Mouse (Mus musculus) gonadal fat pad, adult 2 months (tissue): ENCODE results near the gene Nkain4. TPM values are rescaled to one million over a fixed set of nuclear protein-coding genes. Genes with fewer than 3 reads are reported as not detected.

ENCODE experiments used
- DNase-seq: peaks from one replicate; pipeline ENCODE4 v3.0.0-alpha.2; 2012; ENCODE audit warnings: low read depth
- polyA plus RNA-seq: library from polyadenylated mRNA; depleted of rRNA; stranded (reverse); fragments of >200 nt; gene quantifications from 2 replicates; pipeline ENCODE4 v1.2.3, GENCODE M21; 2012

Nkain4 gene
- polyA plus RNA-seq, 1 experiment: 28.8 TPM

DNA sequence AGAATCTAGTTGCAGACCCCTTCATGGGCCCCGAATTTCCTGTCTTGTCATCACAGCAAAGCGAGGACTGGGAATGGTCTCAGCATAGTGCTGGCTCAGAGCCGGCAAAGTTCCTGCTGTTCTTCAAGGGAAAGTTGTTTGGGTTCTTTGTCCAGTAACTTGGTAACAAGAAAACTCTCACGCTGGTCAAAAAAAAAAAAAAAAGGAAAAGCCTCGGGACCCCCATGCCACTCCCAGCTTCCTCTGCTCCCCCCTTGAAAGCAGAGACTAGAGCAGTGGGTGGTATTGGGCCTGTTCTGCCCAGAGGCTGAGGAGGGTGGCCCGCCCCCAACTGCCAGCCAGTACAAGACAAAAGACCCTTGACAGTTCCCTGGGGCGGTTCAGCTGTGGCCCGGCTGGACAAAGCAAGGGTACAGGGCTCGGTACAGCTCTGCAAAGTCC, 1.7 kb downstream of the Nkain4 start:
- no peak for DNase-seq

DNA sequence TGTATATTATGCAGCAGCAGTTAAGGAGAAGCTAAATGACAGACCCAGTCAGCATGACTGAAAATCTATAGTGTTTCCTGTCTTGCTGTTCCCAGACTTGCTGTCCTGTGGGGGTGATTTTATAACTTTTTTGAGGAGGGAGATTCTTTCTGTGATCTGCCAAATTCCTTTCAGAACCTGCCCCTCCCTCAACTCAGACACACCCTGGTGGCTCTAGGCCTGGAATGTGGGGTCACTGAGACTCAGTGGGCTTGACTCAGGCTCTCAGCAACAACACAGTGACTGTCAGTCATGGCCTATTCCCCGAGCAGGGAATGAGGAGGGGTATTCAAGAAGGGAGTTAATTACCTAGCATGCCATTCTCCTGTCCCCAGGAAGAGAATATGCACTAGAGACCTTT, 4.6 kb downstream of the Nkain4 start:
- no peak for DNase-seq

DNA sequence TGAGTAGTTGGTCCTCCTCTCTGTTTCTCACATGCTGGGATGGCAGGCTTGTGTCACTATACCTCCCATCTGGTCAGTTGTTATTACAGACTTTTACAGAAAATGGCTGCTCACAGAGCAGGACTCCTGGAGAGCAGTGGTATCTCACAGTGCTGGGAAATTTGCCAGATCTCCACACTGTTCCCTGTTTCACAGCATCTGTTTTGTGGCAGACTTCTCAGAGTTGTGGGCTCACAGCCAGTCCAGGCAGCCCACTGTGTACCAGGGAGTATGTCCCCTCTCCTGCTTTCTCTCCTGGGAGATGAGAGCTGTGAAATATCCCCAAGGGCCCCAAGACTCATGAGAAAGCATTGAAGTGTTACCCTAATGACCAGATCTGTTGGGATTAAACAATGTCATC, 12.6 kb downstream of the Nkain4 start:
- DNase-seq: no peak

DNA sequence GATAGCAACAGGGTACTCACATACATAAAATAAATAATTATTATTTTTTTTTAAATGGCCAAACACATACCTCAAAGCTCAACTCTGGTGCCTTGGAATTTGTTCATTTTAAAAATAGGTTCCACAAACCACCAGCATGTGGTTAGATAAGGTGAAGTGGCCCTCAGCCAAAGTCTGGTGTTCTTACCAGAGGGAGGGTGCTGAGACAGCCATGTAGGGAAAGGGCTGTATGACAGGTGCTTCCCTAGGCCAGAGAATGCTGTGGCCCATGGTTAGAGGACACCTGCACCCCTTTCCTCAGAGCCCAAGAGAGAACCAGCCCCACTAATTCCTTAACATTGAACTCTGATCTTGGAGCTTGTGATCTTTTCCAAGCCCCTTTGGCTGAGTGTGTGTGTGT, 14.3 kb downstream of the Nkain4 start:
- no peak for DNase-seq

DNA sequence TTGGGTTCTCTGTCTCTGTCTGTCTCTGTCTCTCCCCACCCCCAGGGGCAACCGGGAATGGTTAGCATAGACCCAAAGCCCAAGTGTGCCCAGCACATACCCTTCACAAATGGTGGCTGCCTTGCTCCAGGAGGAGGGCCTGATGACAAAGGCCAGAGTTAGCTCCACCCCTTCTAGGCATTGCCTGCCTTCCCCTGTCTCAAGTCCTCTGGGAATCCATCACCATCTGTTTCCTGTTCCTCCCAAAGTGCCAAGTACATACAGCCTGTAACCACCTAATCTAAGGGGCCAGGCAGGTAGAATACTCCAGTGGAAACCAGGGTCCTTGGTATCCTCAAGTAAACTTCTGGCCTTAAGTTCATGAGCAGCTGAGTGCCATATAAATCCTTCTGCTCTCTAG, 22.1 kb downstream of the Nkain4 start:
- DNase-seq: no peak

DNA sequence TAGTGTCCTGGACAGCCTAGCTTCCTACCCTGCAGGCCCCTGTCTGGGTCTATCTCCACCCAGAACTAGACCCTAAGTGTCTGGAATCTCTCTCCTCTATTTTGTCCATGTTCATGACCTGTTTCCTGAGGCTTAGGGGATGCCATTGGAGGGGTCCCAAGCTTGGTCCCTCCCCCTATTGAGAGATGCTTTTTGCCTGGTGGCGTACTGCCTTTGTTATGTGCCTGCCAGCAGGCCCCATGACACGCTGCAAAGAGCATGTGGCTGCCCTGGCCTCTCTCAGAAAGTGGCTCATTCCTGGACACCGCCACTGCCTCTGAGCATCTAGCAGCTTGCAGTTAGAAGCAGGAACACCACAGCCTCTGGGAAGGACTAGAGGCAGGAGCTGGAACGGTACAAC, 25.8 kb downstream of the Nkain4 start, which contains the start of gene Birc7:
TSS of gene Birc7 (plus strand) at position 301 of the 400 bp plus-strand sequence.
- DNase-seq: no peak

DNA sequence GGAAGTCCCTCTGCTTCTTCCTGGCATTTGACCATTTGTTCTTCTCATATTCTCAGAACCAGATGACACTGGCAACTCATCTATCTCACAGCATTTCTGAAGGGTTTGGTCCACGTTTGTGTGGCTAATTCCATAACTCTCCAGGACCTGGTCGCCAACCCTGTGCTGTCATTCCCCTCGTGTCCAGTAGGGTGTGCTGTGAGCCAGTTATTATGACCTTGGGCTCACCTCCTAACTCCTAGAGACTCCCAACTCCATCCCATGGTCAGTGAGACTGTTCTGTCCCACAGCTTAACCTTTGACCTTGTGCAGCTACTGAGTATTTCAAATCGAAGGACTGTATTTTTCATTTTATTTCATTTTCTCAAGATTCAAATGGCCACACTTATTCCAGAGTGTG, 29.3 kb downstream of the Nkain4 start:
- DNase-seq: no peak

DNA sequence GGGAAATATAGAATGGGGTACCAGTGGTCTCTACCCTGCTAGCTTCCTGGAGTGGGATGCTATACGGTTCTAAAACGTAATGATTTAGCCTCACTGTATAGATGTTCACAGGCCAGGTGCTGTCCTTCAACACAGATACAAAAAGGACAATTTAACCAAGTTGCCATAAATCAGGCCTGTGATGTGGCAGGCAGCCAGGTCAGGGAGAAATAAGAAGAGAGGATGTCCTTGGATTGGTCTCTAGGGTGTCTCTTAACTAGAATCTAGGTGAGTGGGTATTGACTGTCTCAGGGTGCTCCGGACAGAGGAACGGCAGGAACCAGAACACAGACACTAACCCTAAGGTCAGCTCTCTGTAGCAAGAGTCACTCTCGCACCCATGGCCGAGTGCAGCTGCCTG, 31.8 kb downstream of the Nkain4 start:
- no peak for DNase-seq

DNA sequence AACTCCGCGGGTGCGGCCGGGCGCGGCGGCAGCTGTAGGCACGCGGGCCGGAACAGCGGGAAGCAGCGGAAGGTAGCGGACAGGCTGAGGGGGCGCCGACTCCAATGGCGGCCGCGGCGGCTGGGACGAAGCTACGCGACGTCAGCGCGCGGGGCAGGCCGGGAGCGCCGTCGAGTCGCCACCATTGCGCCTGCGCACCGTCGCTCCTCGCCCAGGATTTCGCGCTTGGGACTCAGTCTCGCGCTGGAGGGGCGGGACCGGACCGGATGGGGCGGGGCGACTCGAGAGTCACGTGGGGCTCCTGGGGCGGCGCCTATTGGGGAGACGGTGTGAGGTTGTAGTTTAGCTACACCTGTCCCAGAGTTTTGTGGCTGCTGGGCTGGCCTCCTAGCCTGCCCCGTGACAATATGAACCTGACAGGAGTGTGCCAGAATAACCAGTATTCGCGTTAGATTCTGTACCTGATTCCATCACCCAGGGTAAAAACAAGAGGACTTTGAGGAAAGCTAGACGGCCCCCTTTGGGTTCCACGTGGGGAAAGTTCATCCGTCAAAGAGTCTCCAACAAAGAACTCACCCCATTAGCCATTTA, 33.6 kb downstream of the Nkain4 start, which contains the start of gene Ythdf1:
TSS of gene Ythdf1 (minus strand) at position 140 of the 591 bp plus-strand sequence.
- peak; percentile 49 for DNase-seq

DNA sequence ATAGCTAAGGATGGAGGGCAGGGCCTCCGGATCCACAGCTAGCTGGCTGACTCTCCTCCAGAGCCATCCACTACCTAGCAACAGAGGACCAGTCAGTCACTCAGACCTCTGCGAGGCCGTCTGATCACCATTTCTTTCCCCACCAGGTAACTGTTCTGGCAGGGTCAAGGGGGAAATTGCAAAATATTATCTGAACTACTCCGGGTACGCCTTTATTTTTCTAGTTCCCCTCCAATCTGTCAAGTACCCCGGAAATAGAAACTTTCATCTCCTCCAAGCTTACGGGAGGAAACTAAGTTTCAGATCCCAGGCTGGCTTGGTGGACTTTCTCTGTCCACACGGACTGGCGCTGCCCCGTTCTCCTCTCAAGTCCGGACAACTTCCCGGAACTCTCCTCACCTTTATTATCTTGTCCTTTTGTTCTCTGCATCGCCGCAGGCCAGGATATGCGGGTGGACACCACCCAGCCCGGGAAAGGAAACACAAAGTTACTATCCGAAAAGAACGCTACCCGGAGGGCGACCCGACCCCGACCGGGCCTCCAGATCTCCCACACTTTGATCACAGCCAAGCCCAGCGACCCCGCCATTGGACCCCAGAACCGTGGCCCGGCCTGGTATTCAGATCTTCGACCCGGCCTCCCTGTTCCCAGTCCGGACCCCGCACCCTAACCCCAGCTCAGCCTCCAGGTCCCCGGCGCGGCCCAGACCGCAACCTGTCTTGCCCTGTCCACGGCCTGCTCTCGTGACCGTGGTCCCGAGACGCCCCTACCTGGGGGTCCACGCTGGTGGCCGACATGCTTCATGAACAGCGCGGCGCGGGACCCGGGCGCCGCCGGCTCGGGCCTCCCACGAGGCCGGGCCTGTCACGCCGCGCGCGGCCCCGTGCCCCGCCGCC, 34.3 kb downstream of the Nkain4 start:
- DNase-seq: no peak

DNA sequence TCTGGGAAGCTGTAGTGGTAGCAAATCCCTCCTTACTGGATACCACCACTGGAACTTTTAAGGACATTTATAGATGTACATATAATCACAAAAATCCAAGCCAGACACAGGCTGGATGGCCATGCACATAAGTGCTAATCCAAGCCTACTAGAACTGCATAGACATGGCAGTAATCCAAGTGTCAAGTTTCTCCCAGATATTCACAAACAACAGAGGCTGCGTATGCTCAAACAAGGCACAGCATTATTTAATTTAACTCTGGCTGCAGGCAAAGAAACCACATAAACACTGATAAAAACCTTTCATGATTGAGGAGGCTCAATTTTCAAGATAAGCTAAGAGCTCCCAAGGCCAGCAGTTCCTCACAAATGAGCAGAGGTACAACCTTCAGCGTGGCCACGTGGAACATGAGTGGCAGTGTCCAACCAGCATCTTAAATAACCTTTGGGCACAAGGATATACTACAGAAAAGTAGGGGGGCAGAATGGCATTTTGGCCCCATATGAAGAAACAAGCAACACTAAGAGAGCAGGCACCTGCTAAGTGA, 38.5 kb downstream of the Nkain4 start:
- no peak for DNase-seq

DNA sequence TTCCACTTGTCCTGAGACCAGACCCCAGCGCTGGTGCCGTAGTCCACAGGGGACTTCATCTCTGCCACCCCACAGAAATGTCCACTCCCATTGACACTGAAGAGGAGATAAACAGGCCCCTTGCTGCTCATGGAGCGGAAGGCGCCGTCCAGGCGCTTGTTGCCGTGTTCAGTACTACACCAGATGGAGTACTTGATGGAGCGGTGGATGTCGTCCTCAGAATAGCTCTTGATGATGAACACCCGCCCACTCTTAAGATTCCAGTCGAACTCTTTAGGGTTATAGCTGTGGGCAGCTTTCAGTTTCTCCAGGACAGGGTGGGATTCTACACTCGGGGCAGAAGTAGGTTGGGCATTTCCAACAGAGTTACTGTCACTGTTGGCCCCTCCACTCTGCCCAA, 43.6 kb downstream of the Nkain4 start:
- no peak for DNase-seq

DNA sequence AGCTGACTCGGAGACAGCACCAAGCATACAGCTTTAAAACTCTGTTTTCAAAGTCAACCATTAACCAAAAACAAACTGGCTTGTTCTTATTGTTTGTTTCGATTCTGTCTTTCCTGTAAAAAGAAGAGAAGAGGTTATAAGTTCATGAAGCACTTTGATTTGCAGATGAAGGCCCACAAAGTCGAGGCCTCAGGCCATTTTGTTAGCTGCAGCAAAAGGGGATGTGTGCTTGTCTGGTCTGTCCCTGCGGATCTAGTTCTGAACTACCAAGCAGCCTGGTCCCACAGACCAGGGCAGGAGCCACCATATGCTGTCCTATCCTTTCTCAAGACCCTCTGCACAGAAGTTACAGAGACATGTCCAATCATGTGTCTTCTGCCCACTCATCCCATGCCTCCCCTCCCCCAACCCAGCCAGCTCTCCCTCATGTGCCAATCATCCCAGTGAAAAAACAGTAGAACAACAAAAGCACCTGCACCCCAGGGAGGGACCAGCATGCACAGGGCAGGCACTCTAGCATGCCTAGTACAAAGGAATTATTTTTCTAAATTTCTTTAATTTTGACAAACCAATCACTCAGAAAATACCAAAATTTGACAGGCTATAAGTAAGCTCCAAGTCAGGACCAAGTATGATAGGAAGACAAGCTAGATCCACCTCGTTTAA, 48.8 kb downstream of the Nkain4 start:
- no peak for DNase-seq

DNA sequence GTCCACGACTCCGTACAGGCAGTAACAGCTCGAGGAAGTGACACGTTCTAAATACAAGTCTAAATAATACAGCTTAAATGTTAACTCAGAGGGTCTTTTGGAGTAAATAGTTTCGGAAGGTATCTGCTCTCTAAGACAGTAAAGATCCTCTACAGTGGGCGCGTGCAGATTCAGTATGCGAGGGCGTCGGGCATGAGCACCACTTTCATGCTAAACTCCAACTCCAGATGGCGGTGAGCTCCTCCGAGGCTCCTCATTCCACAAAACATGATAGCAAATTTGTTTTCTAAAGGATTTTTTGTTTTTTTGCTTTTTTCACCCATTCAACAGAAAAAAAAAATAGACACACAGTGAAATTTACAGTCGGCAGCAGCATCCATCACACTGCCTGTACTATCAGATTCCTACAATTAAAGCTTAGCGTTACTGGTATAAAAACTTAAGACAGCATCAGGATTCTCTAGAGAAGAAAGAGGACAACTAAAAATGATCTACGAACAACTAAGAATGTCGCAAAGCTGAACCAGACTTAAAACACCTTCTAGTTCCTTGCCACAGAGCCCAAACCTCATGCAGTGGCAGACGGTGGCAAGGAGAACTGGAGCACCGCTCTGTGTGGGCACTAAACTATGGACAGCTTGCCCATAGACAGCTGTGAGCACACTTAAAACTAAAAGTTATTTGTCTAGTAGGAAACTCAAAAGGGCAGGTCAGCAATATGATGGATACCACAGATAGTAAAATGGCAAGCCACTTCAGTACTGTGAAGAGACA, 49.9 kb downstream of the Nkain4 start:
- no peak for DNase-seq

DNA sequence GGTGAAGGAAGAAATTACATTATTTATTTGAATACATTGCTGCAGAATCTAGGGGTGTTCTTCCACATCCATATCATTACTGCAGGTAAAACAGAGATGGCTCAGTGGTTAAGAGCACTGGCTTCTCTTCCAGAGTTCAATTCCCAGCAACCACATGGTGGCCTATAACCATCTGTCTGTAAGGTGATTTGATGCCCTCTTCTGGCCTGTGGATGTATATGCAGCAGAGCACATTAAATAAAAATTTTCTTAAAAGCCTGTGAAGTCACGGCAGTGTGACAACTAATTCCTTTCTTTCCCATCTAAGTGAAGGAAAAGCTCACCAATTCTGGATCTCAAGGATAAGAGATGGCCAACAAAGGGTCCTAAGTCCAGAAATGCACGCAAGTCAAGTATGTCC, 52.4 kb downstream of the Nkain4 start:
- DNase-seq: no peak

DNA sequence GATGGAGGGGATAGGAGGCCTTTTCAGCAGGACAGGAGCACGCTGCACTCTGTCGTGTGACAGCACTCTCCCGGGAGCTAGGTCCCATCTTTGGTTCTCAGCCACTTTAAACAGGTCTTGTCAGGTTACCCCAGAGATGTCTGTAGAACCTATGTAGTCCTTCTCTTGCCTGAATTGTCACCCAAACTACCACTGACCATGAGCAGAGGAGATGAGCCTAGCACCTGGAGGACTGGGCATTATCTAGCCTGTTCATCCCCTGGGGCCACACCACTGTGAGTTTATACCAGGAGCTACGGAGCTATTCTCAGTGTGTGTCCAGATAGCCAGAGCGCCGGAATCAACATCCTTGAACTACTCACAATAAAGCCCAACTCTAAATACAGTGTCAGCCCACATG, 56.6 kb downstream of the Nkain4 start:
- DNase-seq: no peak

DNA sequence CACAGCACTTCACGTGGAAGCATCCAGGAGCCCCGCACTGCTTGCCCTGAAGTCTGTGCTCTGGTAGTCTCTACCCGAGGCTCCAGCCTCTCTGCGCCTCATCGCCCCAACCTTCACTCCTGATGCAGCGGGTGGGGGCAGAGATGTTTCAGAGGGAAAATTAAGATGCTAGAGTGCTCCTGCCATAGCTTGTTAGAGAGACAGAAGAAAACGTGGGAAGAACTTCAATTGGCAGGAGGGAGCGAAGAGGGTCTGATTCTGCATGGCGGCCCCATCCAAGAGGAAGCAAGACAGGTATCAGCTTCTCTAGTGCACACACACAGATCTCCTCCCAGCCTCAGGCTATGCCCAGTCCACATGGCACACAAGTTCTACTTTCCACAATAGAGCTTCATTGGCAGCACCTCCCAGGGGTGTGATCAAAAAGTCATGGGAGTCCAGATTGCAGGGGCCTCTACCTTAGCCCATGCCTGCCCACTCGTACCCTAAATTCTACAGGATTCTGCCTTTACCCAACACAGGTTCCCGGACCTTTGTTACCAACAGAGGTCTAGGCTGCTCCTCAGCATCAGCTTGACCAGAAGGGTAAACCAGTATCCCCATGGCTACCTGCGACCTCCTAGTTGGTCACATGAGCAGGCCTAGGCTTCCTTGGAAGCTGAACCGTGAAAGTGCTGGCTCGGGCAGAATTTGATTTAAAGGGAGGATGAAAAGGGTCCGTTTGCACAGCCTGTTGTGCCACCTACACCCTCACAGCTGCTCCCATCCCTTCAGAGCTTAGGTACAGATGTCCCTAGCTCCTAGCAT, 57.5 kb downstream of the Nkain4 start:
- no peak for DNase-seq

DNA sequence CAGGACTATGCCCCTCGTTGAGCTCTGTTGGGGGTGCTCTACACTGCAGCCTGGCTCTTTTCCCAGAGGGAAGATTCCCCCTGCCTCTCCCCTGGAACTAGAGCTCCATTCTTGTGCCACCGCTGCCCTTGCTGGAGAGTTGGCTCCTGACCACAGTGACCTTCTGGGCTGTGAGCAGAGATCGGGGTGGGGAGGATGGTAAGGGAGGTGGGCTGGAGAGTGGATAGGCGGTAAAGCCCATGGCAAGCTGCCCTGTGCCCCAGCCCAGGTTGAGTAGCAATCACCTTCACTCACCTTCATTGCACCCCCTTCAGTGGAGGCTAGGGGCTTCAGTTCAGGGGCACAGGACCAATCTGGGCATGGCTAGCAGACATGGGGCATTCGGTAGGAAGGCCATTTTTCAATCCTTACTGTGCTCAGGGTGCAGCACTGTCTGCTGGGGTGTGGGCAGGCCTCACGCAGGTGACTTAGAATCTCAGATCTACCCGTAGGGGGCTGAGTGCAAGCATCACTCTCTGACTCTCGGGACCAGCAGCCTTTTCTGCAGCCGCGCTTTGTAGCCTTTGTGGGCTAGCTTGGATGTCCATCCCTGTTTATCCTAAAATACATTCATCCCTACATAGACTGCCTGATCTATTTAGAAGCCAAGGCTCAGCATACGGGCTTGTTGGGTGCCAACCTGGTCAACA, 58.5 kb downstream of the Nkain4 start:
- DNase-seq: no peak

DNA sequence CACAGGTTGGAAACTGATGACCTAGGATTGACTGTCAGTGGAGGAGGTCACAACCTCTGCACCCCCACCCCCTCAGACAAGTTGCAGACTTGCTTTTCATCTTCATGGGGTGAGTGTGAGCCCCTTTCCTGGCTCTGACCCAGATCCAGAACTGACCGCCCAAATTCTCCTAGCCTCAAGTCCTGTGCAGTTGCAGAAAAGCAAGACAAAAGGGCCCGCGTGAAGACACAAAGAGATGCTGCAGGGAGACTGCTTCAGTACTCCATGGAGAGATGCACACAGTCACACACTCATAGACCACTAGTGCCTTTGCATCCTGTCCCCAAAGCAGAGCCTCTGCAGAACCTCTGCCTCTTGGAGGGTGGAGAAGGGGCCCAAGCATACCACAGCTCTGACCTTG, 59.2 kb downstream of the Nkain4 start:
- no peak for DNase-seq

DNA sequence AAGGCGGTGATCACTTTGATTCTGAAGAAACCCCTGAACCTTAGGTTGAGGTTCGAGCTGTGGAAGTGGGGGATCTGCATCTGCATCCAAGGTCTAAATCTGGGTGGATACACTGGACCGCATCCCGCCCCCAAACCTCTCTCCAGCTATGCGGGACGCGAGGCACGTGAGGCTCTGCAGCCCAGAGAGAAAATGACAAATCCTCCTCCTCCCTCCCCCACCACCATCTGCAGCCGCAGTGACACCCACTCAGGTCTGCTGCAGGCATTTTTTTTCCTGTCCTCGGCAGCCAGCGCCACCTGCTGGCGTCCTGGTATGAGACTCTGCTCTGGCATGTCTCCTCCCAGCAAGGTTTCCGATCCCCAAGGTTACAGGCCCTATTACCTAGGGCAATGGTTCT, 59.8 kb downstream of the Nkain4 start:
- peak; percentile 8 for DNase-seq
